Mouse (Mus musculus): ENCODE measurements around the gene Haus7. TPM values are rescaled to one million over a fixed set of nuclear protein-coding genes. Genes with fewer than 3 reads are reported as not detected.

Gene Haus7
- polyA plus RNA-seq, 1 experiment from 2014 or later = 95.0 TPM

- H3K4me2 ChIP-seq (ENCODE audit: low read depth, severe bottlenecking) = no peak overlapping the region
- H3K36me3 ChIP-seq (ENCODE audit: control insufficient read depth, insufficient read depth, low read length) = no peaks in the 10 kb centered on the region
- no peak for DNase-seq (ENCODE audit: low spot score)
- ATAC-seq (ENCODE audit: insufficient number of reproducible peaks, low FRiP score, low TSS enrichment, low read depth) = no peak
- H3K27ac ChIP-seq (replicated peaks; ENCODE audit: low read depth, low read length) = no peak overlapping the region
- H3K9me3 ChIP-seq (ENCODE audit: control insufficient read depth, low read length) = no peaks in the 10 kb centered on the region
- H3K4me1 ChIP-seq (ENCODE audit: control insufficient read depth, insufficient read depth, low read length) = no peaks in the 10 kb centered on the region
- no peaks in the 10 kb centered on the region for H3K27me3 ChIP-seq (ENCODE audit: control insufficient read depth, insufficient read depth, low read length)
- WGBS = 79% methylated on average over 1 of the region's 1 CpGs
- H3K9ac ChIP-seq (ENCODE audit: low read length) = no peak overlapping the region
- H3K4me3 ChIP-seq (ENCODE audit: low read depth, low read length) = no peak overlapping the region
These were observed 62.4 kb downstream of the Haus7 start for GRCm38 (mm10) chrX:73396446-73396845.

- DNase-seq (ENCODE audit: low spot score) (no peak), ATAC-seq (ENCODE audit: insufficient number of reproducible peaks, low FRiP score, low TSS enrichment, low read depth) (no peak)
- Histone ChIP-seq H3K36me3 (ENCODE audit: control insufficient read depth, insufficient read depth, low read length) (no peaks in the 10 kb centered on the region), H3K9me3 (ENCODE audit: control insufficient read depth, low read length) (no peaks in the 10 kb centered on the region), H3K27me3 (ENCODE audit: control insufficient read depth, insufficient read depth, low read length) (no peaks in the 10 kb centered on the region), H3K4me2 (ENCODE audit: low read depth, severe bottlenecking) (no peak overlapping the region), H3K9ac (ENCODE audit: low read length) (no peak overlapping the region), H3K4me3 (ENCODE audit: low read depth, low read length) (no peak overlapping the region), H3K27ac (replicated peaks; ENCODE audit: low read depth, low read length) (no peak overlapping the region), H3K4me1 (ENCODE audit: control insufficient read depth, insufficient read depth, low read length) (no peaks in the 10 kb centered on the region)
- 91% methylated on average over 4 of the region's 4 CpGs for WGBS
These were observed 67.4 kb downstream of the Haus7 start for GRCm38 (mm10) chrX:73391481-73391880.

Other genes starting within 250 kb of the Haus7 start
- 0.51 and 0.91 TPM in 2 replicates for gene Xlr4b, start 244.7 kb downstream of the Haus7 start, polyA plus RNA-seq (2014; fragmentation: Nextera tagmentation; extraction: Ambion mirVana)
- 7.5 and 9.2 TPM in 2 replicates for gene F8a, start 230.8 kb downstream of the Haus7 start, polyA plus RNA-seq (2014; fragmentation: Nextera tagmentation; extraction: Ambion mirVana)
- gene Xlr4c, start 215.9 kb downstream of the Haus7 start, polyA plus RNA-seq (2014; fragmentation: Nextera tagmentation; extraction: Ambion mirVana) = not detected in 2 replicates
- 0.12 and 0.17 TPM in 2 replicates for gene Xlr3c, start 193.7 kb downstream of the Haus7 start, polyA plus RNA-seq (2014; fragmentation: Nextera tagmentation; extraction: Ambion mirVana)
- not detected in 2 replicates for gene Xlr5a, start 166.1 kb downstream of the Haus7 start, polyA plus RNA-seq (2014; fragmentation: Nextera tagmentation; extraction: Ambion mirVana)
- gene Xlr5c, start 166.1 kb downstream of the Haus7 start, polyA plus RNA-seq (2014; fragmentation: Nextera tagmentation; extraction: Ambion mirVana) = not detected in 2 replicates
- not detected in 2 replicates for gene Gm45015, start 122.2 kb downstream of the Haus7 start, polyA plus RNA-seq (2014; fragmentation: Nextera tagmentation; extraction: Ambion mirVana)
- 21.6 and 24.9 TPM in 2 replicates for gene Zfp275, start 116.4 kb downstream of the Haus7 start, polyA plus RNA-seq (2014; fragmentation: Nextera tagmentation; extraction: Ambion mirVana)
- not detected in 2 replicates for gene Gm18336, start 60.3 kb downstream of the Haus7 start, polyA plus RNA-seq (2014; fragmentation: Nextera tagmentation; extraction: Ambion mirVana)
- 0.19 and 0.27 TPM in 2 replicates for gene Zfp92, start 47.9 kb downstream of the Haus7 start, polyA plus RNA-seq (2014; fragmentation: Nextera tagmentation; extraction: Ambion mirVana)
- gene Trex2, start 23.7 kb downstream of the Haus7 start, polyA plus RNA-seq (2014; fragmentation: Nextera tagmentation; extraction: Ambion mirVana) = not detected in 2 replicates
- gene Bgn, start 24.6 kb upstream of the Haus7 start, polyA plus RNA-seq (2014; fragmentation: Nextera tagmentation; extraction: Ambion mirVana) = 22.0 and 23.1 TPM in 2 replicates
- 0.04 and 0.11 TPM in 2 replicates for gene Atp2b3, start 44.0 kb upstream of the Haus7 start, polyA plus RNA-seq (2014; fragmentation: Nextera tagmentation; extraction: Ambion mirVana)
- gene Dusp9, start 180.4 kb upstream of the Haus7 start, polyA plus RNA-seq (2014; fragmentation: Nextera tagmentation; extraction: Ambion mirVana) = 22.0 and 28.4 TPM in 2 replicates
- gene Pnck, start 201.1 kb upstream of the Haus7 start, polyA plus RNA-seq (2014; fragmentation: Nextera tagmentation; extraction: Ambion mirVana) = 12.3 and 13.1 TPM in 2 replicates
- gene Slc6a8, start 214.1 kb upstream of the Haus7 start, polyA plus RNA-seq (2014; fragmentation: Nextera tagmentation; extraction: Ambion mirVana) = 7.7 and 8.3 TPM in 2 replicates